Mouse (Mus musculus): Measurements from ENCODE around the gene Golph3l.
A peak's percentile ranks its signal among the peaks of the same experiment; 100 is the strongest.
"Not testable (repeated sequence)": the region's sequence is repeated elsewhere in the genome, so short reads cannot be mapped to it uniquely, and the experiment has no call there.

The Golph3l gene

DNA sequence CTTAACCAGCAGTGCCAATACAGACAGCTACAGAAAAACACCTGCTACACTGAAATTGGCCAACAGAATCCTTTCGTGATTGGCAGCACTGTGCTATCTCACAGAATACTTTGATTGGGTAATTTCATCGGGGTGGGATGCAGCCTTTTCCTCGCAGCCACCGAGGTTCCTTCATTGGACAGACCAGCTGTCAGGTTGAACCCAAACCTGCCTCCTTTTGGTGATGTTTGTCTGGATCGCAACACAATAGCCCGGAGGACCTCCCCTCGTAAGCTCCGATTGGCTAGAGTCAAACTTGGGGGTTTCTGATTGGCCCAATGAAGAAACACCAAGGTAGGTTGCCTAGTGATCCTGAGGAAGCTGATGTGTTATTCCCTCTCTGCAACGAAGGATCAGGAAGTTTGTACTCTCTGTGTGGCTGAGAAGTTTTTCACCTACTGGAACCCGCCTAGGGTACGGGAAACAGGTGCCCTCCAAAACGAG, at the start of gene Golph3l:
TSS of gene Golph3l (plus strand) at position 331 of the 483 bp plus-strand sequence.
- peak; percentile 93 for DNase-seq

DNA sequence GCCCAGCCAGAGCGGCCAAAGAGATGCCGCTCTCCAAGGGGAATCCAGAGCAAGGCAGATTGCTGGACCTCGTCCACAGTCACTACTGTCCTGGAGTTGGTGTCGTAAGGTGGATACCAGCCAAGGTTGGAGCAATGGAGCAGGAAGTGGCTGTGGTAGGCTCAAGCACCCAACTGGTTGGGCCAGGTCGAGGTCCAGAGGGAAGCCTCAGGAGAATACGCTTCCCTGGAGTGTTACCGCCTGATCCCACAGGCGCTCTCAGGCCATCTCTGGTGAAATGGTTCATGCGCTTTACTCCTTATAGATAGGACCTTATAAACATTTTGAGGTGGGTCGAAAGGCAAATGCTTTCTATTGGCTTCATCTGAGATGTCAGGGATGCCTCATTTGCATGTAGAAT, 49.8 kb upstream of the Golph3l start:
- no peak for DNase-seq

DNA sequence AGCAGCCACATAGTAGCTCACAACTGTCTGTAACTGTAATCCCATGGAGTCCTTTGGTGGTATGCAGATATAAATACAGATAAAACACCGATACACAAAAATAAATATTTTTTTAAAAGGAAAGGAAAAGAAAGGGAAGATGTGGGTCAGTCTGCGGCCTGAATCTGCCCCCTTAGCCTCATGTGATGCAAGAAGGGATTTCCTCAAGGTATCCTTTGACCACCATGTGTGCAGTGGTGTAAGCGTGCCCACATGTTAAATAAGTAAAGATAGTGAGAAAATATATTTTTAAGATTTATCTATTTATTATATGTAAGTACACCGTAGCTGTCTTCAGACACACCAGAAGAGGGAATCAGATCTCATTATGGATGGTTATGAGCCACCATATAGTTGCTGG, 48.9 kb upstream of the Golph3l start:
- no peak for DNase-seq

DNA sequence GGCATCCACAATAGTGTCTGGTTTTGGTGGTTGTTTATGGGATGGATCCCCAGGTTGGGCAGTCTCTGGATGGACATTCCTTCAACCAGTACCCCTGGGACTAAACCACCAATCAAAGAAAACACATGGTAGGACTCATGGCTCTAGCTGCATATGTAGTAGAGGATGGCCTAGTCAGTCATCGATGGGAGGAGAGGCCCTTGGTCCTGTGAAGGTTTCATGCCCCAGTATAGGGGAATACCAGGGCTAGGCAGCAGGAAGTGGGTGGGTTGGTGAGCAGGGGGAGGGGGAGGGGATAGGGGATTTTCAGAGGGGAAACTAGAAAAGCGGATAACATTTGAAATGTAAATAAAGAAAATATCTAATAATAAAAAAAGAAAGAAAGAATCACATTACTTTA, 47.5 kb upstream of the Golph3l start:
- DNase-seq = not testable (repeated sequence)

DNA sequence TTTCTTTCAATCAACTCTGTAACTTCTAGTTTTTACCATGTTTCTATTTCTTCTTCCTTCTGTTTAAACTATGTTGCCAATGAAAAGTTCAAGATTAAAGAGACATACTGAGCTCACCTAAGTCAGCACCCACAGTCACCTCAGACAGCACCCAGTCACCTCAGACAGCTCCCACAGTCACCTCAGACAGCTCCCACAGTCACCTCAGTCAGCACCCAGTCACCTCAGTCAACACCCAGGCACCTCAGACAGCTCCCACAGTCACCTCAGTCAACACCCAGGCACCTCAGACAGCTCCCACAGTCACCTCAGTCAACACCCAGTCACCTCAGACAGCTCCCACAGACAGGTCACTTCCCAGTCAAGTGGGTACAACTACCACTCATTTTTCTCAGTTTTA, 46.6 kb upstream of the Golph3l start:
- no peak for DNase-seq

DNA sequence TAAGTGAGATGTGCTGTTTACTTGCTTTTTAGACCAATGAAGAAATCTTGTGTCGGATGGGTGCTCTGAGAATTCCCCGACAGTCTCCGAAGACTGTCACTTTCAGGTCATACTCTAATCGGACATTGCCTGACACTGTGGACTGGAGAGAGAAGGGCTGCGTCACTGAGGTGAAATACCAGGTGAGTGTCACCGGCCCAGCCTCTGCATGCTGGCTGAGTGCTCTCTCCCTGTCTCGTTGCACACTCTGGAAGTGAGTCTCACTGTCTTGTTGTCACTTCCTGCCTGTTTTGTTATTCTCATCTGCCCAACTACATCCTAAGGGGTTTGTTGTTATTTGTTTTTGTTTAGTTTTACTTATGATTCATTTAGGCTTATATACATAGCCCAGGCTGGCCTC, 45.8 kb upstream of the Golph3l start:
- no peak for DNase-seq

DNA sequence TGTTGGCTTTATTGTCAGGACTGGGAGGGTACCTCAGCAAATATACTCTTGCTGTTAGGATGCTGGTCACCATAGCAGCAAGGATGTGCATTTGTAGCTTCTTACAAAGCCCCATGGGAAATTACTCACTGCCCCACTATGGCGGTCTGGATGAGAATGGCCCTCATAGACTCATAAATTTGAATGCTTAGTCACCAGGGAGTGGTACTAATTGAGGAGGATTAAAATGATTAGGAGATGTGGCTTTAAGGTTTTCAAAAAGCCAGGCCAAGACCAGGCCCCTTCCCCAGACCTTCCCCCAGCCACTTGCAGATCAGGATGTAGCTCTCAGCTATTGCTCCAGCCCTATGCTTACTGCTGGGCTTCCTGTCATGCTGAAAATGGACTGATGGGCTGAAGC, 38.6 kb upstream of the Golph3l start:
- no peak for DNase-seq

DNA sequence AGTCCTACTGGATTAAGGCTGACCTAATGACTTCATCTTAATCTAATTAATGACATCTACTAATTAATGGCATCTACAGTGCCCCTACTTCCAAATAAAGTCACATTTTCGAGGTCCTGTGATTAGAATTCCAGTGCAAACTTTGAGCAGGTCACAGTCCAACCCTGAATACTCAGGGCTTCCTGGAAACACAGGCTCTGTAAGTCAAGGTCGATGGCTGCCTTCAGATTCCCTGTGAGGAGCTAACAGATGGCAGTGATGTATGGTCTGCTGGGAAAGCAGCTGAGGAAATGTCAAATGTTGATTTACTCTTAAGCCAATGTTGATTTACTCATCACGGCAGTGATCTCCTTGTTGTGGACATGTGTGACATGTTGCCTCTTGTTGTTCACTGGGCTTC, 34.7 kb upstream of the Golph3l start:
- DNase-seq = no peak

DNA sequence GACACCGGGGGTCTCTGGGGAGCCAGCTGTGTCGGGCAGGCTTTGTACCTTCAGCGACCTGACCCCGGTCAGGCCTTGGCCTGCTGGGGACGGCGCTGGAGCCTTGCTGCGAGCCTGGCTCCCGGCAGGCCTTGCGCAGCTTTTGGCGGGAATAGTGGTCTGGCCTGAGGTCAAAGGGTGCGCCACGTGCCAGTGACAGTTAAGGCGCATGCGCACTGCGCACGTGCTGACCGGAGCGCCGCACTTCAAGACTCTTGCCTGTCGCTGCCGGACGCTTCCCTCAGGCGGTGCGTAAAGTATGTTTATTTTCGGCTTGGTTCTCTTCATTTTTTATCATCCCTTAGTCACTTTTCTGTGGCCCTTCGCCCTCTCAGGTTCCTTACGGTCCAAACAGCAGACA, 29.3 kb upstream of the Golph3l start, which contains the start of gene Hormad1:
TSS of gene Hormad1 (plus strand) at position 241 of the 400 bp plus-strand sequence.
- DNase-seq = no peak

DNA sequence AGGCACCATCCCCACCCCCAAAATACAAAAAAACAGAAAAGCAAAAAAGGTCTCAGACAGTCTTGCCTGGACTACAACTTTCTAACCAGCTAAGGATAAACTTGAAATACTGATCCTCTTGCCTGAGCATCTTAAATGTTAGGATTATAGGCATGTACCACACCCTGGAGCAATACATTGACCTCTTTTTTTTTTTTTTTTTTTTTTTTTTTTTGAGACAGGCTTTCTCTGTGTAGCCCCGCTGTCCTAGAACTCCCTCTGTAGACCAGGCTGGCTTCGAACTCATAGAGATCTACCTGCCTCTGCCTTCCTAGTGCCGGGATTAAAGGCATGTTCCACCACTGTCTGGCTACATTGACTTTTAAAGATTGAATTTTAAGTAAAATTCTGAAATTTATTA, 28.0 kb upstream of the Golph3l start:
- no peak for DNase-seq

DNA sequence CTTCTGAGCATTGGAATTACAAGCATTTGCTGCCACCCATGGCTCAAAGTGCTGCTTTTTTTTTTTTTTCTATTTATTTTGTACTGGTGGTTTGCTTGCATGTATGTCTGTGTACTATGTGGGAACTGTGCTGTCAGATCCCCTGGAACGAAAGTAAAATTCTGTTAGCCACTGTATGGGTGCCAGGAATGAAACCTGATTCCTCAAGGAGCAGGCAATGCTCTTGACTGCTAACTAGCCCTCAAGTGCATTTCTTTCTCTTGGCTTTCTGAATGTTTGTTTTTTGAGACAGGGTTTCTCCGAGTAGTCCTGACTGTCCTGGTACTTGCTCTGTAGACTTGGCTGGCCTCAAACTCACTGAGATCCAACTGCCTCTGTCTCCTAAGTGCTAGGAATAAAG, 26.9 kb upstream of the Golph3l start:
- DNase-seq = no peak

DNA sequence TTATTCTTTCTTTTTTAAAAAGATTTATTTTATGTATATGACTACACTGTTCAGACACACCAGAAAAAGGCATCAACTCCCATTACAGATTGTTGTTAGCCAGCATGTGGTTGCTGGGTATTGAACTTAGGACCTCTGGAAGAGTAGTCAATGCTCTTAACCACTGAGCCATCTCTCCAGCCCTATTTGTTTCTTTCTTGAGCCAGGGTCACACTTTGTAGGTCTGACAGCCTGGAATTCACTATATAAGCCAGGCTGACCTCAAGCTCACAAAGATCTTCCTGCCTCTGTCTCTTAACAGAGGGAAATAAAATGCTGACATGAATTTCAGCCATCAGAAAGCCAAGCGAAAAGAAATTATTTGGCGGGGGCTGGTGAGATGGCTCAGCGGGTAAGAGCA, 19.1 kb upstream of the Golph3l start:
- DNase-seq = no peak

DNA sequence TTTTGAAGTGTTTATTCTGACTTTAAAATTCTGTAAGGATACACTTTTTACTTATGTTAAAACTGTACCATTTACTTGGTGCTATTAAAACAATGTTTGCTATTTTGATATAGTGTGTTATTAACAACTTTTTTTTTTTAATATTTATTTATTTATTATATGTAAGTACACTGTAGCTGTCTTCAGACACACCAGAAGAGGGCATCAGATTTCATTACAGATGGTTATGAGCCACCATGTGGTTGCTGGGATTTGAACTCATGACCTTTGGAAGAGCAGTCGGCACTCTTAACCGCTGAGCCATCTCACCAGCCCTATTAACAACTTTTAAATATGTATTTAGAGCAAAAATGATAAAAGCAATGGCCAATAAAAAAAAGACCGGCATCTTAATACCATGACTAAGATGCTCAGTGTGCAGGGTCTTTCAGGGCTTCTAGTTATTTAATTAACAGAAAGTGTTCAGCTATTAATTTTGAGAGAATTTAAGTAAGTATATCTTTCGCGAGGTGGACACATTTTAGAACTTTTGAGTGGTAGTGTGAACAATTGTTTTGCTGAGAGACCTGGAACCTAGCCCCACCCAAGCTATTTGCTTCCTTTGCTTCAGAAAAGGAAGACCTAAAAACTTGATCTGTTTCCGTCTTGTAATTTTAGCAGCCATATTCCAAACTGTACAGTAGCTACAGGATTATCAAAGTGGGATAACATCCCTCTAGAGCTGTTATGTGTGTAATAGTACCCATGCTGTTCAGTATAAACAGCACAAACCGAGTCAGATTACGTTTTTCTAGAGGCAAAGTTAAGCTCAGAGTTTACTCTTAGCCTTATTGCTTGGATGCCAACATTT, 755 bp upstream of the Golph3l start:
- no peak for DNase-seq

DNA sequence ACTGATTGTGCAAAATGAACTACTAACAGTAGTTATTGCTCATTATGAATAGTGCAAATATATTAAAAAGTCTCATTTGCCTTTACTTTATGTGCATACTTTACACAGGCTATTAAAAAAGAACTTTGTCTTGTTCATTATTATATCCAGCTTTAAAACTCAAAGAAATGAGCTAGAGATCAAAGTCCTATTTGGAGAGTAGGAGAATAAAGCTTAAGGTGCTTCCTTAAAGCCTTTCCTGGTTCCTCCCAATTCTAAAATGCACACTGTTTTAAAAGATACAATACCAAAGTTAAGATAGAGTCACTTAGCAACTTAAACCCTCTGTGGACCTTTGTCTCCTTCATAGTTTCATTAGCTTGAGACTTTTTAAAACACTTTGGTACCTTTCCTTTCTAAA, 10.0 kb downstream of the Golph3l start:
- DNase-seq = no peak

DNA sequence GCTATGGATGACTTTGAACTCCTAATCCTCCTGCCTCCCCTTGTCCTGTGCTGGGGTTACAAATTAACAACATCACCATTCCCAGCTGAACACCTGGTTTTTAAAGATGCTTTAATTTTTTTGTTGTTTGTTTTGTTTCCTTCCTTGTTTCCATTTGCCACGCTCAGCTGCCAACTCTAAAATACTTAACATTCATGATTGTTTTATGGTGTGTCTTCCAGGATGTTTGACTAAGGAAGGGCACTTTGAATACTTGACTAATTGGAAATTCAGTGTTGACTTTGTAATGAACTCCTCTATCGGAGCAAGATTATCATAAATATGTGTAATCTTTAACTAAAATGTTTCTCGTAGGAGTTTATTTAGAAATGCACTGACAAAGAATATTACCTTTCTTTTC, 12.6 kb downstream of the Golph3l start:
- DNase-seq = no peak

DNA sequence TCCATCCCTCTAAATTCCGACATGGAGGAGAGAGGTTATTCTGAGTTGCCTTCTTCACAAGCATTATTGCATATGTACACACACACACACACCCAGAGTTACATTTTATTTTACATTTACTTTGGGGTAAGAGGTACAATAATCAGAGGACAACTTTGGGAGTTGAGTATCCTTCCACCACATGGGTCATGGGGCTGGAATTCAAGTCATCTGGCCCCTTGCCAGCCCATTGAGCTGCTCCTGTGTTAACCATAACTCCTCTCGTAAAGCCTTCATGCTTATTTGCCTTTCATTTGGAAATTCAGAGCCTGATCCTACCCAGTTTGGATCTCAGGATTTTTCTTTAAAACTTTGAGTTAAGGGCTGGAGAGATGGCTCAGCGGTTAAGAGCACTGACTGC, 17.4 kb downstream of the Golph3l start:
- peak; percentile 30 for DNase-seq

DNA sequence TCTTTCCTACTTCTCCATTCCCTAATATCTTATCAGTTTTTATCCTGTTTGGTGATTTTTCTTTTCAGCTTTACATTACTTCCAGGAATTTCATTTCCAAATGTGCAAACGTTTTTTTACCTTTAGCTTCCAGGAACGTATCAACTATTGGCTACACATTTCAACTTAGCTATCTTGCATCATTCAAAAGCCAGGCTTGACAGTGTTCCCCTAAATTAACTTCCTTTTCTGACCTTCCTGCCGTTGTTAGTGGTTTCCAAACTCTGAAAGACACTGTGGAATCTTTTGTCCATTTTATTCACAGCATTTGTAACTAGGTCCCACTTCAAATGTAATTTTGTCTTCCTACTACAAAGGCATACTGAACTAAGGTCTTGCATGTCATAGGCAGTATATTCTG, 20.5 kb downstream of the Golph3l start:
- DNase-seq = no peak

DNA sequence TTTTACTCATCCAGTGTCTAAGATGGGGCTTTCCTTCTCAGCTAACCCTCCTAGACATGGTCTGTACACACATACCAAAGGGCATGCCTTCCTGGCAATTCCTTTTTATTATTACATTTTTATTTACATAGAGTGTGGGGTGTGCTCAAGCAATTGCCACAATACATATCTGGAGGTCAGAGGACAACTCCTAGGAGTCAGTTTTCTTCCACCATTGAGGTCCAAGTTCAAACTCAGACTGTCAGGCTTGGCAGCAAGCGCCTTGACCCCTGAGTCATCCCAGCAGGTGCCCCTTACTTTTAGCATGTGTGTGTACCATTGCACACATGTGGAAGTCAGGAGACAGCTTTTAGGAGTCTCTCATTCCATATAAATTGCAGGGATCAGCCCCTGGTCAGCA, 25.3 kb downstream of the Golph3l start:
- no peak for DNase-seq

DNA sequence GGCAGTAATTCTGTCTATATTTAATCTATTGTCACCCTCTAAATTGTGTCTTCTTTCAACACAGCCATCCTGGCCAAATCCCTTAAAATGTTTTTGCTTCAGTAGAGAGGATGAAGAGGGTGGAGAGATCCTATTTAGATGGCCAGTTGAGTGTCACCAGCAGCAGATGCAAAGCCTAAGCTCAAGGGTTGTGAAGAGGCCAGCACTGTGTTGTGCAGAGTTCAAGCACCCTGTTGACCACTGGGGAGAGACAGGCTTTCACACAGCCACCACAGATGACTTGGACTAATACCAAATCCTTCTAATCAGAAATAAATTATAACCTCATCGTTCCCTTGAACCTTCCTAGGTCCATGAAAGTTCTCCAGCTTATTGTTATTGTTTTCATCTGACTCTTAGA, 29.8 kb downstream of the Golph3l start:
- no peak for DNase-seq

DNA sequence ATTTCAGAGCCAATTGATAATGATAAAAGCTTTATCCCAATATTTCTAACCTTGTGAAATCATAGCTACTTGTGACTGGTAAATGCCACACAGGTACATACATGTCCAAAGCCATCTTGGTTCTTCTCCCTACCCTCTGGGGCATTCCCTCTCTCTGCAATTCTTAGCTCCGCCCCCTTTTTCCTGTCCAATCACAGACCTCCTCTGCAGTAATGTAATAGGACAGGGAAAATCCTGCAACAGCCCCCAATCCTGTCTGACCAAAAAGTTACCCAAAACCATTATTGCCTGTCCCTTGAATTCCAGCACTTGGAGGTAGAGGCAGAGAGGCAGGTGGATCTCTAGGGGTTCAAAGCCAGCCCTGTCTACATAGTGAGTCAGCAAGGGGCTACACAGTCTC, 32.5 kb downstream of the Golph3l start:
- no peak for DNase-seq

DNA sequence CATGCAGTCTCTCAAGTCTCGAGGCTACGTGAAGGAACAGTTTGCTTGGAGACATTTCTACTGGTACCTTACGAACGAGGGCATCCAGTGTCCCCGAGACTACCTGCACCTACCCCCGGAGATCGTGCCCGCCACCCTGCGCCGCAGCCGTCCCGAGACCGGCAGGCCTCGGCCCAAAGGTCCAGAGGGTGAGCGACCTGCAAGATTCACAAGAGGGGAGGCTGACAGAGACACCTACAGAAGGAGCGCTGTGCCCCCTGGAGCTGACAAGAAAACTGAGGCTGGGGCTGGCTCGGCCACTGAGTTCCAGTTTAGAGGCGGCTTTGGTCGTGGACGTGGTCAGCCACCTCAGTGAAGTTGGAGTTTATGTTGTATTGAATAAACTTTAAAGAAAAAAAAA, 33.7 kb downstream of the Golph3l start:
- DNase-seq = not testable (repeated sequence)

DNA sequence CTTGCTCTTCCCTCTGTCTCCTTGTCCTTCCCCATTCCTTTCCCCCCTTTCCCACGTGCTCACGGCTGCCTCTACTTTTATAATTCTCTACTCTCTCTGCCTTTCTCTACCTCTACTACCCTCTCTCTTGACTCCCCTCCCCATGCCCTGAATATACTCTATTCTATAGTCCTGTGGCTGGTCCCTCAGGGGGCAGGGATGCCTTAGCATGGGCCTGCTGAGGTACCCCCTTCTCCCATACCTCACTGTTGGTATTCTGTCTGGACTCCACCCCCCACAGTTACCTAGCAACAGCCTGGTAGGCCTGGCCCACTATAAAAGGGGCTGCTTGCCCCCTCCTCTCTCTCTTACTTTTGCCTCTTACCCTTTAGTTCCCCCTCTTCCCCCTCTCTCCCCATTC, 34.8 kb downstream of the Golph3l start:
- no peak for DNase-seq

DNA sequence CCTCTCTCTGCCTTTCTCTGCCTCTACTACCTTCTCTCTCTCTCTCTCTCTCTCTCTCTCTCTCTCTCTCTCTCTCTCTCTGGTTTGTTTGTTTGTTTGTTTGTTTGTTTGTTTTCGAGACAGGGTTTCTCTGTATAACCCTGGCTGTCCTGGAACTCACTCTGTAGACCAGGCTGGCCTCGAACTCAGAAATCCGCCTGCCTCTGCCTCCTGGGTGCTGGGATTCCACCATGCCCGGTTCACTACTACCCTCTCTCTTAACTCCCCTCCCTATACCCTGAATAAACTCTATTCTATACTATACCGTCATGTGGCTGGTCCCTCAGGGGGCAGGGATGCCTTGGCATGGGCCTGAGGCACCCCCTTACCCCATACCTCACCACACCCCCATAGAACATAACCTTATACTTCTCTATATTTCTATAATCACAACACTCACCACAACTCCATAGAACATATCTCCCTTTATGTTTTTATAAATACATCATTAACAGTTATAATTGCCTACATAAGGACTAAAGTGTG, 35.3 kb downstream of the Golph3l start:
- DNase-seq = not testable (repeated sequence)

DNA sequence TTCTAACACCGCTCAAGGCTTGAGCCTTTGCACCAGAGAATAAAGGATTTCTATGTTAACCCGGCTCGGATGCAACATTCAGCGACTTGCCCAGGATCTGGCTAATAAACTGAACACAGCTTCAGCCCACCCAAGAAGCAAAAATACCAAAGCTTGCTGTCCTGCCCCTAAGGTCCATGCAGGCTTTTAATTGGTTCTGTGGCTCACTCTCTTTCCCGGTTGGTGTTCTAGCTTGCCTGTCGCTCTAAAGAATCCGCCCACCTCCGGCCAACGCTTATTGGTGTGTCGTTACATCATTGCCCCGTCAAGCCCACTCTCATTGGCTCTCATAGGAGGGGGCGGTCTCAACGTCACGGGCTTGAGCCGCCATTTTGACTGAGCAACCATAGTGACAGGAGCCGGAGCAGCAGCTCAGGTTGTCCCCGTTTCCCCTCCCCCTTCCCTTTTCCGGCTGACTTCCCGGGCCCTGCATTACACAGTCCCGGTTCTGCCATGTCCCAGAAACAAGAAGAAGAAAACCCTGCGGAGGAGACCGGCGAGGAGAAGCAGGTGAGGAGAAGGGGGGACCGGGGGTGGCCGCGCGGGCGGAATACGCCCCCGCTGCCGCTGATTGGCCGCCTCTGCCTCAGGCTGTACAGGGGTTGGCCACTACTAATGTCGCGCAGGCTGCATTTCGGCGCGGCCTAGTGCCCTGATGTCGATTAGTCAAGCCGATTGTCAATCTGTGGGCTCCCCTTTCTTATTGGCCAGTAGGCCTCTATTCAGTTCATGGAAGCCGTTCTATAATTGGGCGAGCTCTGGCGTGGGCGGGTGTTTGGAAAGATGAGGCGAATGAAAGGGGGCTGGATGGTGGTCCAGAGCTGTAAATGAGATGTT, 36.1 kb downstream of the Golph3l start, which contains the start of gene Ensa:
TSS of gene Ensa (plus strand) at position 366 of the 876 bp plus-strand sequence.
- DNase-seq = peak; percentile 99

All from kidney, adult 18-20 months (tissue).